Mouse (Mus musculus): ENCODE data around the gene Atad1. TPM values are rescaled to one million over a fixed set of nuclear protein-coding genes. Genes with fewer than 3 reads are reported as not detected.
"Not testable (repeated sequence)": the region's sequence is repeated elsewhere in the genome, so short reads cannot be mapped to it uniquely, and the experiment has no call there.

Atad1 gene
- total RNA-seq, 2 experiments from 2014 or later, result 49.3 to 66.9 TPM

- no peak for ATAC-seq (ENCODE audit: poor library complexity, severe bottlenecking)
Measured at GRCm38 (mm10) chr19:32687721-32688120, 51.9 kb downstream of the Atad1 start.

- no peak for ATAC-seq (ENCODE audit: poor library complexity, severe bottlenecking)
Measured at GRCm38 (mm10) chr19:32683081-32683480, 56.5 kb downstream of the Atad1 start.

GRCm38 (mm10) chr19:32680894-32681293 lies 58.7 kb downstream of the Atad1 start:
- ATAC-seq (ENCODE audit: poor library complexity, severe bottlenecking), result no peak

DNA sequence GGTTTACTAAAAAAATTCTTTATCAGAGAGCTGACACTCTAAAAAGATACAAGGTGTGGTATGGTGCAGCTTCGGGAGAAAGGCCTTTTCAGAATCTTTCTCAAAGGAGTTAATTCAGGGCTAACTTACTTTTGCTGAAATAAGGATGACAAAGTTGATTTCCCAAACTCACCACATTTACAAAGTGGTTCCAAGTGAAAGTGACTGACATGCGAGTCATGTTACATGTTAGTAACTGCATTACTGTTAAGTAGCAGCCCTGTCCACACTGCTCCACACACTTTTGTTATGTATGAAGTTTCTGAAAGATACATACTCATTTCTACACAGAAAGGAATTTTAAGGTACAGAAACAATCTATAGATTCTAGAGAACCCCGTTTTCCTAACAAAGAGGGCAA lies 63.8 kb downstream of the Atad1 start:
- no peak for ATAC-seq (ENCODE audit: poor library complexity, severe bottlenecking)

DNA sequence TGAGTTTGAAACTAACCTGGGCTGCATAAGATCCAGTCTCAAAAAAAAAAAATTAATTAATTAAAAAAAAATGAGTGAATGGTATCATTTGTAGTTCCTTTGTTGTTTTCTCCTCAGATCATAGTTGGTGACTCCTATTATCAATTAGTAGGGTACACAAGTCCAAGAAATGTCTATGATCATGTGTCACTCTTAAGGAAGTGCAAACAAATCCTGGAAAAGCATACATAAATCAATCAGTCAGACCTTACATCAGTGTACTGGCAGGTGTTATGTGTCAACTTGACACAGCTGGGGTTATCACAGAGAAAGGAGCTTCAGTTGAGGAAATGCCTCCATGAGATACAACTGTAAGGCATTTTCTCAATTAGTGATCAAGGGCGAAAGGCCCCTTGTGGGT lies 71.8 kb downstream of the Atad1 start:
- ATAC-seq (ENCODE audit: poor library complexity, severe bottlenecking), result not testable (repeated sequence)

- no peak for ATAC-seq (ENCODE audit: poor library complexity, severe bottlenecking)
Measured at GRCm38 (mm10) chr19:32665243-32665642, 74.3 kb downstream of the Atad1 start.

- ATAC-seq (ENCODE audit: poor library complexity, severe bottlenecking), result no peak
Measured at GRCm38 (mm10) chr19:32662936-32663335, 76.7 kb downstream of the Atad1 start.

DNA sequence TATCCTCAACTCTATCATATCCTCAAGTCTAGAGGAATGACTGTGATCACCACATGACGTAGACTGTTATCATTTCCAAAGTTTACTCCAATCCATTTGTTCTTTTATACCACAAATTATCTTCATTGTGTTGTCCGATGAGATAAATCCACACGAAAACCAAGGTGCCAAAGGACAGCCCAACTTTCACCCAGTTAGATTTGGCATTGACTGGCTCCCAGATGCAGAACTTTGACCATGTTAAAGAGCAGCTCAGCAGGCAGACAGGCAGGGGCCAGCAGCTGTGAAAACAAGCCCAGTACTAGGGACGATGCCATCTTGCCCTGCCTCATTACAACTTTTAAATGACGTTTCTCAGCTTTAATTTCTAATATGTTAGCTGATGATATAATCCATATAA lies 80.2 kb downstream of the Atad1 start:
- no peak for ATAC-seq (ENCODE audit: poor library complexity, severe bottlenecking)

- no peak for ATAC-seq (ENCODE audit: poor library complexity, severe bottlenecking)
Measured at GRCm38 (mm10) chr19:32653630-32654362, 85.8 kb downstream of the Atad1 start.

- peak; percentile 63 for ATAC-seq (ENCODE audit: poor library complexity, severe bottlenecking)
Measured at GRCm38 (mm10) chr19:32653122-32653521, 86.5 kb downstream of the Atad1 start.

DNA sequence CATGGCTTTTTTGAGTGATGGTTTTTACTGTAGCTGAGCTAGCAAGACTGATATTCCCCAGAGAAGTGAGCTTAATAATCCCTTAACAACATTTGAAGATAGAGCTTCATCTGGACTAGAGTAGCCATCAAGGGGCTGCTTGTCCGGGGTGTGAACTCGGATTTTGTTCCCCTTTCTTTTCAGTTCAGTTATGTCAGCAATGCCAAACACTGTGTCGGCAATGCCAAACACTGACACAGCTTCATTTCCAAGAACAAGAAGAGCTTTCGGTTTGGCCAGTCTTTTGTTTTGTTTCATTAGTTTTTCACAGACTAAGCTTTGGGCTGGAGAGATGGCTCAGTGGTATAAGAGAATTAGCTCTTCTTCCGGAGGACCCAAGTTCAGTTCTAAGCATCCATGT lies 88.5 kb downstream of the Atad1 start:
- no peak for ATAC-seq (ENCODE audit: poor library complexity, severe bottlenecking)

DNA sequence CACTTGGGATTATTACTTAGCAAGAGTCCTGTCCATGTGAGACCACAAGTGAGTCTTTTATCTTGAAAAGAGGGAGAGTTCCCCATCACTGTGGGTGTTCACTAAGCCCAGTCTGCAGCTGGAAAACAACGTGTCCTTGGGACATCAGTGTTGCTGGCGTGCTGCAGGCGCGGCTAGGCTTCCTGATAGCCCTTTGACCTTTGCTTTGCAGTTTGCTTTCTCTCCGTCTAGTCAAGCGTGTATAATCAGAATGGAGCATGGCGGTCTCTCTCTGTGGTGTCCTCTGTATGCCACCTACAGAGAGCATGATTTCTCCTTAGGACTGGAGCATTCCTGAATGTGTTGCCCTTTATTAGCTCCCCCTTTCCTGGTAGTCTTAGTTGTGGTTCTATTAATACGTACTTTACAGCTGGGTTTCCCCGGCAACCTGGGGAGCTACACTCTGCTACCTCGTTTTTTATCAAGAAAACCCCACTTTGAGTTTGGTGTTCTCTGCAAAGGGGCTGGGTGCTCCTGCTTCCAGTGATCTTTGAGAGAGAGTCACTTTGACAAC lies 91.5 kb downstream of the Atad1 start:
- no peak for ATAC-seq (ENCODE audit: poor library complexity, severe bottlenecking)

GRCm38 (mm10) chr19:32646382-32646781 lies 93.2 kb downstream of the Atad1 start:
- ATAC-seq (ENCODE audit: poor library complexity, severe bottlenecking), result no peak

DNA sequence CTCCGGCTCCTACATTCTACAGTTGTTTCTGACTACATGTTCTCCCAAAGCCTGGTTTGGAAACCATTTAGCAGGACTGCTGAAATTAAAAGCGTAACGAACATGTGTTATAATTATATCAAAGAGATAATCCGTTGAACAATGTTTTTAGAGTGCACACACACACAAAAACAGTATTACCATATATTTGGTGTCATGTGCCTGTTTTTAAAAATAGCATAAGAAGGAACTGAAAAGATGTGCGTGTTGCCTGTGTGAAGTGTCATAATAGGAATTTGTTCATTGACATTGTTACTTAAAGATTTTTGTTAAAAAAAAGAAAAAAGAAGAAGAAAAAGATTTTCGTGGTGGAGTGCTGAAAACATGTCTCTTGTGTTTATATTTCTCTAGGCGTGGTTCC lies 93.6 kb downstream of the Atad1 start:
- peak; percentile 56 for ATAC-seq (ENCODE audit: poor library complexity, severe bottlenecking)

DNA sequence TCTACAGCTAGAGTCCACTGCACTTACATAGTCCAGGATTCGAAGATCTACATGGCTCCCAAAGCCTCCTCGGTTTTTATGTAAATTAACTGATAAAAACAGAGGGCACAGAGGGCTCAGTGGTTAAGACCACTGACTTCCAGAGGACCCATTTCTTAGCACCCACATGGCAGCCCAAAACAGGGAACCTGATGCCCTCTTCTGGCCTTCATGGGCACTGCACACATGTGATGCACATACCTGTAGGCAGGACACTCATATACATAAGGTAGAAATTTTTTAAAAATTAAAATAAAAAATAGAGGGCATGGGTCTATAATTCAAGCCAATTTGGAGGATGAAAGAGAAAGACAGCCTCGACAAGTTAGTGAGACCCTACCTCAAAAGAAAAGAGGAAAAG lies 95.9 kb downstream of the Atad1 start:
- ATAC-seq (ENCODE audit: poor library complexity, severe bottlenecking), result no peak

GRCm38 (mm10) chr19:32641995-32642394 lies 97.6 kb downstream of the Atad1 start:
- no peak for ATAC-seq (ENCODE audit: poor library complexity, severe bottlenecking)

- ATAC-seq (ENCODE audit: poor library complexity, severe bottlenecking), result no peak
Measured at GRCm38 (mm10) chr19:32641535-32641934, 98.1 kb downstream of the Atad1 start.

DNA sequence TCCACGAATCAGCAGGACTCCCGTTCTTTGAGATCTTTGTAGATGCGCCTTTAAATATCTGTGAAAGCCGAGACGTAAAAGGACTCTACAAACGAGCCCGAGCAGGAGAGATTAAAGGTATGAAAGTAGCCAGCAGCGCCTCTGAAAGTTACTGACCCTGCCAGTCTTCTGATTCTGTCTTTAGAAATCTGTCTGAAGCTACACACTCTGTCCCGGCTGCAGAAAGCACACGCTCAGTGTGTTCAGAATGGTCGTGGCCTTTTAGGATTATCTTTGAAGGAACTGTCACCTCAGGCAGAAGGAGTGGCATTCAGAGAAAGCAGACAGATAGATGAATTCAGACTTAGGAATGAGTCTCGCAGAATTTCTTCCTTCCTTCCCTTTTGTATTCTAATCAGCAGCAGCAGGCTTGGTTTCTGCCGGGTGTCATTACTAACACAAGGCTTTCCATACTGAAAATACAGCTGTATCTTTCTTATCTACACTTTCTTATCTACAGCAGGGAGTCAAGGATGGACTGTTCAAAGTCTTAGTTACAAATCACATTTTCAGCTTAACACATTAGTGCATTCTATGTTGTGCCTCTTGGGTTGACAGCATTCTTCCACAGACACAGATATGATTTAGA lies 101.2 kb downstream of the Atad1 start:
- ATAC-seq (ENCODE audit: poor library complexity, severe bottlenecking), result no peak

DNA sequence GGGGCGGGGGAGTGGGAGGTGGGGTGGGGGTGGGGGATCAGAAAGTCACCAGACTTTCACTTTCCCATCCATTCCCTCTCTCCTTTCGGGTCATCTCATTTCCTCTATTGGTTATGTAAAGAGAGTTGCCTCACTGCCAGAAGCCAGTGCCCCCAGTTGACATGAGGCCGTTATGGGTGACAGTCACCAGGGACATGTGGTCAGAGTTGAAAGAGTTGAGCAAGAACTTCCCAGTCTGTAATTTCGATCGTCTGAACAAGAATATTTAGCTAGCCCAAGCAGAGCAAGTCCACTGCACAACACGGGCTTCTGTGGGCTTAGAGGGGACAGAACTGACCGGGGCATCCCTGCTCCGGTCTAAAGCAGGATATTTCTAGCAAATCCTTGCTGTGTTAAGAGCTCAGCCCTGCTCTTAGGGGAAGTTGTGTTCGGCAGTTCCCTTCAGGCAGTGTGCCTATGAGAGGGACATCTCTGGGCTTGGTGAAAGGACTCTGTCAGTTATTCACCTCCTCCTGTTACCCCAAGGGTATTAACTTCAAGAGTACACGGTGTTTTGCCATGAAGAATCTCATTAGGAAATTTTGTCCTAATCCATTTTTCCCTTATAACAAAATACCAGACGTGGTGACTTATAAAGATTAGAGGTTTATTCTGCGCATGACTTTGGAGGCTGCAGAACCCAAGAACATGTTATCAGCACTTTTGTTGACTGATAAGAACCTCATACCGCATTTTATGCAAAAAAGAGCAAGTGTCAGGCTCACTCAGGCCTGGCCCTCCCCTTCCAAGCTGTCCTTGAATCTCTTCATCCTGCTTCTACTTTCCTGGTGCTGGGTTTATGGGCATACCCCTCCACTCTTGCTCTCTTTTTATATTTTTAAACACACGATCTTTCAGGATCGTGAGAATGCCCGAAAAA lies 102.0 kb downstream of the Atad1 start:
- peak; percentile 98 for ATAC-seq (ENCODE audit: poor library complexity, severe bottlenecking)

DNA sequence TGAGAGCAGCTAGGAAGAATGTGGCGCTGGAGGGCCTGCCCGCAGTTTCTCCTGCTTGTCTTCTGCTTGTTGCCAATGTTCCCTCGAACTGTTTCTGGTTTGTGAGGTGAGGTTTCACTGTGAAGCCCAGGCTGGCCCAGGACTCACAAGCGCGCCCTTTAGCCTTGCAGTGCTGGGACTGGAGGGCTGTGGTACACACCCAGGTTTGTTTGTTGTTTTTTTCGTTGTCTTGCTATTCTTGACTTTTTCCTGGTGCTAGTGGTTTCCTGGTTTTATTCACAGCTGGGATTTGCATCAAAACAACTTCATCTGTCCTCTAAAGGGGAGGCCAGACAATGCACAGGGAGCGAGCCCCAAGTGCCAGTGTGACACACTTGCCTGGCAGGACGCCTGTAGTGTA lies 104.7 kb downstream of the Atad1 start:
- ATAC-seq (ENCODE audit: poor library complexity, severe bottlenecking), result no peak

- no peak for ATAC-seq (ENCODE audit: poor library complexity, severe bottlenecking)
Measured at GRCm38 (mm10) chr19:32628572-32629132, 110.9 kb downstream of the Atad1 start.
